Mouse (Mus musculus) testis, adult 10 weeks (tissue): ENCODE results near the gene D330020A13Rik. TPM values are rescaled to one million over a fixed set of nuclear protein-coding genes. Genes with fewer than 3 reads are reported as not detected.

Experiments used
- polyA plus RNA-seq: library from polyadenylated mRNA; stranded (reverse); fragments of 350-450 nt; fragmentation: Illumina TruSeq; extraction: RNeasy Lipid Tissue Mini Kit (QIAGEN cat#74804); gene quantifications from one replicate; pipeline ENCODE4 v1.2.3, GENCODE M21; 2014; ENCODE audit warnings: low read depth, low replicate concordance

The D330020A13Rik gene
- polyA plus RNA-seq = not detected

GRCm38 (mm10) chr6:120294056-120294784, at the start of gene D330020A13Rik, which contains the start of gene B4galnt3:
Gene D330020A13Rik (plus strand): TSS chr6:120294364.
Gene B4galnt3 (minus strand): TSS chr6:120294559.

Other genes with a start within 250 kb of the D330020A13Rik start
- not detected for gene Ninj2, start 201.0 kb upstream of the D330020A13Rik start, polyA plus RNA-seq
- 0.90 TPM for gene B4galnt3, start 195 bp downstream of the D330020A13Rik start, polyA plus RNA-seq
- 68.1 TPM for gene Kdm5a, start 69.8 kb downstream of the D330020A13Rik start, polyA plus RNA-seq
- gene Ccdc77, start 70.0 kb downstream of the D330020A13Rik start, polyA plus RNA-seq = 32.7 TPM
- gene Il17ra, start 168.9 kb downstream of the D330020A13Rik start, polyA plus RNA-seq = 0.97 TPM
- 0.06 TPM for gene Tmem121b, start 199.4 kb downstream of the D330020A13Rik start, polyA plus RNA-seq
- gene Hdhd5, start 237.0 kb downstream of the D330020A13Rik start, polyA plus RNA-seq = 8.2 TPM